Mouse (Mus musculus) thymus, postnatal 25 days (tissue): ENCODE measurements at regions not wholly inside any gene's neighbourhood (a gene's known extent, or its start where the extent isn't known, plus 50 kb on each side); places are given as distances from the start of the nearest gene placed in this dataset.

Experiments
- DNase-seq: peaks from one replicate; pipeline ENCODE4 v3.0.0; 2022

DNA sequence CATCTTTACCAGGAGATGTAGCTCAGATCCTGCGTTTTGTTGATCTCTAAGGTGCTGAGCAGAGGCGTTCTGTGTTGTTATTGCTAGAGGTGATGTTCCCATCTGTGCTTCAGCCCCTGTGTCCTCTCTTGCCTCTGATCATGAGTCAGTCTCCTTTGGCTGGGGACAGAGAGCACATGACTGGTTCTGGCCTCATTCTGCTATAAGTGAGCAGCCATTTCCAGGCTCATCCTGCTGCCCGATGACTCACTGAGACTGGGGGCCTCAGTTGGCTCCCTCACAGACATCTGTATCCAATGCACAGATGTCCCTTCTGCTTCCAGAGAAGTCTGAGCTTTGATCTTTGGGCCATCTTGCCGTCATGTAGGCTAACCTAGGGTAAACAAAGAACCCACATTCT is 194.9 kb upstream of the Gm21798 start:
- no peak for DNase-seq

DNA sequence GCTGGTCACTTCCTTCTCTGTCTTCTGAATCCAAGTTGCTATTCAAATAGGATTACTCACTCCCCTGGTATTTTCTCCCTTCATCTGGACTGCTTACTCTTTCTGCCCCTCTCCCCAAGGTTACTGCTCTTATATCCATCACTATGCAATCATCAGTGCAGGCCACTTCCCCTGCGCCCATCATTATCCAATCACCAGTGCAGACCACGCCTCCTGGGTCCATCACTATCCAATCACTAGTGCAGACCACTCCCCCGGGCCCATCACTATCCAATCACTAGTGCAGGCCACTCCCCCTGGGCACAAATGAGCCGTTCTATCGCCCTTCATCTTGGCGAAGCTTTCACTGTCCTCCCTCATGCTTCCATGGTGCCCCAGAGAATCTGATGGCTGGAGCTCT is 191.1 kb upstream of the Gm21798 start:
- DNase-seq, result no peak

DNA sequence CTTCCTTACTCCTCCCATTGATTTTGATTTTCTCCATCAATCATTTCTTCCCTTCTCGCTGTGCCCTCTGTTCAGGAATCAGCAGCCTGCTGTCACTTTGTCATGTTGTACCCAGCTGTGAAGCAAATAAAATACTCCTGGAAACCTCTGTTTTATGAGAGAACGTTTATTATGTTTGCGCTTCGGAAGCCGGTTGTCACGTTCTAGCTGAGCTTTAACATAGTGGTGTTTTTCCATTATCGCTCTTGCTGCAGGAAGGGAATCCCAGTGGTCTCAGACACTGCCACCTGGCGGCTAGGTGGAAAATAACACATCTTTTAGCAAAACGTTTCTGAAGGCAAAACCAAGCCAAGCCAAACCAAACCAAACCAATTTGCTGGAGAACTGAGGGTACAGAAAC is 190.2 kb upstream of the Gm21798 start:
- peak; percentile 54 for DNase-seq
